Mouse (Mus musculus): ENCODE results near the gene Gpc6.

Gpc6 gene

GRCm38 (mm10) chr14:117951265-117951664 is 1026.2 kb downstream of the Gpc6 start:
- DNase-seq = peak; percentile 23 to 25

- peak; percentile 74 to 82 for DNase-seq
Measured at GRCm38 (mm10) chr14:117951686-117952085, 1026.6 kb downstream of the Gpc6 start.

- no peak for DNase-seq
Measured at GRCm38 (mm10) chr14:117956051-117956450, 1030.9 kb downstream of the Gpc6 start.

- peak; percentile 26 to 38 for DNase-seq
Measured at GRCm38 (mm10) chr14:117958389-117958788, 1033.3 kb downstream of the Gpc6 start.

GRCm38 (mm10) chr14:117961267-117961666 is 1036.2 kb downstream of the Gpc6 start:
- DNase-seq = peak; percentile 55 to 73

GRCm38 (mm10) chr14:117961844-117962243 is 1036.7 kb downstream of the Gpc6 start:
- no peak for DNase-seq

GRCm38 (mm10) chr14:117962453-117962852 is 1037.3 kb downstream of the Gpc6 start:
- DNase-seq = peak; percentile 65 to 72

GRCm38 (mm10) chr14:117972576-117972975 is 1047.5 kb downstream of the Gpc6 start:
- DNase-seq = no peak

- peak; percentile 93 for DNase-seq
Measured at GRCm38 (mm10) chr14:117981532-117981931, 1056.4 kb downstream of the Gpc6 start.

- no peak for DNase-seq
Measured at GRCm38 (mm10) chr14:117988444-117988843, 1063.3 kb downstream of the Gpc6 start.

- no peak for DNase-seq
Measured at GRCm38 (mm10) chr14:117990203-117990602, 1065.1 kb downstream of the Gpc6 start.

GRCm38 (mm10) chr14:117992600-117993256 is 1067.6 kb downstream of the Gpc6 start:
- DNase-seq = no peak

- DNase-seq = no peak
Measured at GRCm38 (mm10) chr14:117993845-117994244, 1068.7 kb downstream of the Gpc6 start.

GRCm38 (mm10) chr14:118004434-118004833 is 1079.3 kb downstream of the Gpc6 start:
- DNase-seq = no peak

- peak; percentile 81 to 85 for DNase-seq
Measured at GRCm38 (mm10) chr14:118005697-118006096, 1080.6 kb downstream of the Gpc6 start.

- peak; percentile 50 to 54 for DNase-seq
Measured at GRCm38 (mm10) chr14:118009541-118009940, 1084.4 kb downstream of the Gpc6 start.

- DNase-seq = no peak
Measured at GRCm38 (mm10) chr14:118013237-118013636, 1088.1 kb downstream of the Gpc6 start.

- no peak for DNase-seq
Measured at GRCm38 (mm10) chr14:118019314-118019713, 1094.2 kb downstream of the Gpc6 start.

- DNase-seq = no peak
Measured at GRCm38 (mm10) chr14:118021867-118022543, 1096.9 kb downstream of the Gpc6 start.
